Mouse (Mus musculus): ENCODE measurements around the gene Thrb. TPM values are rescaled to one million over a fixed set of nuclear protein-coding genes. Genes with fewer than 3 reads are reported as not detected.
A peak's percentile ranks its signal among the peaks of the same experiment; 100 is the strongest.

Gene Thrb
- polyA plus RNA-seq, 1 experiment = 11.2 TPM

DNA sequence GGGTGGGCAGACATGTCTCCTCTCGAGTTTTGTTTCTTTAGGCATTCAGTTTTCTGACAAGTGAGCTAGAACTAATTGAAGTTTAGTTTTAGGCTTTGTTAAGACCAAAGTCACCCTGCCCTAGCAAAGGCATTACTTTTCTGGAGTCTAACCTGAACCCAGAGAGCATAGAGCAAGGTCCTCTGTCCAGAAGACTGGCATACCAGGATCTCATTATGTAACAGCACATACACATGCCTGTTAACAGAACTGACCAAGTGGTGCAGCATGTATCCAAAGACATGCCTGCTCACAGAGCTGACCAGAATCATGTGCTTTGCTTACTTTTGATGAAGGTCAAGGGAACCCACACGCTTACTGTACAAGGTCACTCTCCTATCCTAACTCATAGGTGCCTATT, 107.9 kb downstream of the Thrb start:
- DNase-seq = peak; percentile 88
- WGBS = 51% methylated on average over 2 of the region's 2 CpGs
- H3K4me1 ChIP-seq (ENCODE audit: control insufficient read depth, insufficient read depth, low read length) = peaks cover 9% of the 10 kb centered on the region; the same call in 1 of the 2 replicates
- TF ChIP-seq CTCF (conservative IDR thresholded peaks at IDR 0.05; ENCODE audit: insufficient read depth, insufficient read length, low read depth, low read length) (no peak), POLR2A (IDR thresholded peaks at IDR 0.05; ENCODE audit: low read depth, low read length) (no peak)
- H3K36me3 ChIP-seq (ENCODE audit: control insufficient read depth, insufficient read depth, low read length) = no peaks in the 10 kb centered on the region
- H3K27ac ChIP-seq (ENCODE audit: insufficient read depth, low read depth, low read length) = peak overlapping the region; percentile 92
- no peak overlapping the region for H3K4me3 ChIP-seq (ENCODE audit: insufficient read depth, low read depth, low read length)
- H3K27me3 ChIP-seq (replicated peaks; ENCODE audit: control insufficient read depth, insufficient read depth, low read length) = no peaks in the 10 kb centered on the region

- Histone ChIP-seq H3K4me1 (ENCODE audit: control insufficient read depth, insufficient read depth, low read length) (no peaks in the 10 kb centered on the region), H3K36me3 (ENCODE audit: control insufficient read depth, insufficient read depth, low read length) (no peaks in the 10 kb centered on the region), H3K4me3 (ENCODE audit: insufficient read depth, low read depth, low read length) (no peak overlapping the region), H3K27ac (ENCODE audit: insufficient read depth, low read depth, low read length) (no peak overlapping the region), H3K27me3 (replicated peaks; ENCODE audit: control insufficient read depth, insufficient read depth, low read length) (no peaks in the 10 kb centered on the region)
- peak; percentile 31 for DNase-seq
- 44% methylated on average over 2 of the region's 2 CpGs for WGBS
- TF ChIP-seq POLR2A (IDR thresholded peaks at IDR 0.05; ENCODE audit: low read depth, low read length) = no peak
- no peak for TF ChIP-seq CTCF (conservative IDR thresholded peaks at IDR 0.05; ENCODE audit: insufficient read depth, insufficient read length, low read depth, low read length)
Observed at GRCm38 (mm10) chr14:17774404-17774803, 114.3 kb downstream of the Thrb start.

DNA sequence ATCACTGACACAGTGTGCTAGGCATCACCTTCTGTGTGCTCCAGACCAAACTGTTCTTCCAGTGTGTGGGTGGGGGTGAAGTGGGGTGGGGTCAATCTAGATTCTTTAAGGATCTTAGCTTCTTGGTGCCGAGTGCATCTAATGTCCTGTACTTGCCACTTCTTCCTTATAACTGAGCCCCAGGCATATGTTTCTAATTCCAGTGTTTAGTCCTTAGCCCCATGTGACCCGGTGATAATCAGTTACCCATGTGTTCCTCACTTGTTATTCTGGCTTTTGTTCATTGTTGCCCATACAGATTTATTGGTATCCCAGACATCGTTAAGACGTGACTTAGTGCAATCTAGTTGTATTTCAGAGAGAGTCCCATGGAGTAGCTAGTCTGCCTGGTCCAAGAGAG, 121.9 kb downstream of the Thrb start:
- no peak overlapping the region for H3K27ac ChIP-seq (ENCODE audit: insufficient read depth, low read depth, low read length)
- 74% methylated on average over 4 of the region's 4 CpGs for WGBS
- TF ChIP-seq POLR2A (IDR thresholded peaks at IDR 0.05; ENCODE audit: low read depth, low read length) (no peak), CTCF (conservative IDR thresholded peaks at IDR 0.05; ENCODE audit: insufficient read depth, insufficient read length, low read depth, low read length) (no peak)
- no peak for DNase-seq
- H3K36me3 ChIP-seq (ENCODE audit: control insufficient read depth, insufficient read depth, low read length) = no peaks in the 10 kb centered on the region
- no peaks in the 10 kb centered on the region for H3K27me3 ChIP-seq (replicated peaks; ENCODE audit: control insufficient read depth, insufficient read depth, low read length)
- peaks cover 20% of the 10 kb centered on the region for H3K4me1 ChIP-seq (ENCODE audit: control insufficient read depth, insufficient read depth, low read length)
- no peak overlapping the region for H3K4me3 ChIP-seq (ENCODE audit: insufficient read depth, low read depth, low read length)

DNA sequence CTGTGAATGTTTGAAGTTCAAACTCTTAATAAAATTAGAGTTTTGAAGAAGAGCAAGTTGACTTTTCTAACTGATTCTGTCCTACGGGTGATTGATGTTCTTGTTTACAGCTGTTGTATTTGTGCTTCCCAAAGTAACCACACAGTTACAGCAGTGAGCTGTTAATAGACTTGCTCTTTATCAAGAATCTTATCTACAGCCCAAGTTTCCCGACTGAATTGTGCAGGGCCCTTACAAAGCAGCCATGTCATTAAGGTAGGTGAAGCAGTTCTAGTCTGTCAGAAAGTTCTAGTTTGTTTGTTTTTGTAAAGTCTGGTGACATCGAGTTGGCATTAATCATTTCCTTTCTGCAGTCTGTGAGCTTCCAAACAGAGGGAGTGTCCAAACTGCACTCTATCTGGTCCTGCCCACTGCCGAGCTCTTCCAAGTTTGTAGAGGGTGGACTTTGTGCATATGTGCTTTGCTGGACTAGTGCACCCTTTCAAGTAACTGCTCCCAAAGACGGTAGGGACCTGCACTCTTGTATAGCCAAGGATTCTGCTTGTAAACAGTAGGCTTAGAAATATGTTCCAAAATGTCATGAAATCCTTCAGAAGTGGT, 124.2 kb downstream of the Thrb start:
- no peak for TF ChIP-seq POLR2A (IDR thresholded peaks at IDR 0.05; ENCODE audit: low read depth, low read length)
- TF ChIP-seq CTCF (conservative IDR thresholded peaks at IDR 0.05; ENCODE audit: insufficient read depth, insufficient read length, low read depth, low read length) = no peak
- peak overlapping the region; percentile 96 for H3K27ac ChIP-seq (ENCODE audit: insufficient read depth, low read depth, low read length)
- no peak overlapping the region for H3K4me3 ChIP-seq (ENCODE audit: insufficient read depth, low read depth, low read length)
- peak; percentile 91 for DNase-seq
- peaks cover 28% of the 10 kb centered on the region for H3K4me1 ChIP-seq (ENCODE audit: control insufficient read depth, insufficient read depth, low read length)
- 18% methylated on average over 5 of the region's 5 CpGs for WGBS
- no peaks in the 10 kb centered on the region for H3K36me3 ChIP-seq (ENCODE audit: control insufficient read depth, insufficient read depth, low read length)
- H3K27me3 ChIP-seq (replicated peaks; ENCODE audit: control insufficient read depth, insufficient read depth, low read length) = no peaks in the 10 kb centered on the region

DNA sequence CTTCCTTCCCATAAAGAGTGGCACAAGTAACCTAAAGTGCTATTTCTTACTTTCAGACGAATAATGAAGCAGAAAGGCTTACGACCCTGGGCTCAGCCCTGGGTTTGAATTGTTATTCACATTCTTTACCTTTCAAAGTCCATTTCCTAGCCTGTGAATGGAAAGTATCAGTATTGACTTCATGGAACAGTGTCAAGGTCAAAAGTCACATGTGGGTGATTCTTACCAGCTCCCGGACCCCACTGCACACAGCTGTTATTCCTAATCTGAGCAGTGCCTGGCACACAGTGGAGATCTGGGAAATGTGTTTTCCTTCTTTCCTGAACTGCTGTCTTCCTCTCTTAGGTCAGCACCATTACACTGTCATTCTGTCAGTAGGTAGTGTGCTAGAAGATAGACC, 125.3 kb downstream of the Thrb start:
- Histone ChIP-seq H3K27me3 (replicated peaks; ENCODE audit: control insufficient read depth, insufficient read depth, low read length) (no peaks in the 10 kb centered on the region), H3K36me3 (ENCODE audit: control insufficient read depth, insufficient read depth, low read length) (no peaks in the 10 kb centered on the region), H3K4me1 (ENCODE audit: control insufficient read depth, insufficient read depth, low read length) (peaks cover 28% of the 10 kb centered on the region), H3K4me3 (ENCODE audit: insufficient read depth, low read depth, low read length) (no peak overlapping the region), H3K27ac (ENCODE audit: insufficient read depth, low read depth, low read length) (peak overlapping the region; percentile 49; the same call in 1 of the 2 replicates)
- WGBS = 35% methylated on average over 3 of the region's 3 CpGs
- peak; percentile 62 for DNase-seq
- TF ChIP-seq CTCF (conservative IDR thresholded peaks at IDR 0.05; ENCODE audit: insufficient read depth, insufficient read length, low read depth, low read length) = no peak
- no peak for TF ChIP-seq POLR2A (IDR thresholded peaks at IDR 0.05; ENCODE audit: low read depth, low read length)

DNA sequence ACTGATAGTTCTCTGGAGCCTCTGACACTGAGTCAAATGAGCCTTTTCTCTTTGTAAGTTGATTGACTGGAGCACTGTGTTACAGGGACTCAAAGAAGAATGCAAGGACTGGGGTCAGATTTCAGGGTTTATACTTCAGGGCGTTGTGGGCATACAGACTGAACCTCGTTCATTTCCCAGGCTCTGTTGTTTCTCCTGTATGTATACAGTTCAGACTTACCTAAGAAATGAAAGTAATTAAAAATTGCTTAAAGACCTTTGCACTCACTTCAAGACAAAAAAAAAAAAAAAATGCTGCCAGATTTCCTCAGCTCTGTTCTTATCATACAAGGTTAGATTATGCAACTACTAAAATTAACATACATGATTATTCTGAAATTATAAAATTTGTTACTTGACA, 126.2 kb downstream of the Thrb start:
- TF ChIP-seq POLR2A (IDR thresholded peaks at IDR 0.05; ENCODE audit: low read depth, low read length) (no peak), CTCF (conservative IDR thresholded peaks at IDR 0.05; ENCODE audit: insufficient read depth, insufficient read length, low read depth, low read length) (no peak)
- Histone ChIP-seq H3K4me1 (ENCODE audit: control insufficient read depth, insufficient read depth, low read length) (peaks cover 20% of the 10 kb centered on the region), H3K4me3 (ENCODE audit: insufficient read depth, low read depth, low read length) (no peak overlapping the region), H3K36me3 (ENCODE audit: control insufficient read depth, insufficient read depth, low read length) (no peaks in the 10 kb centered on the region), H3K27me3 (replicated peaks; ENCODE audit: control insufficient read depth, insufficient read depth, low read length) (no peaks in the 10 kb centered on the region), H3K27ac (ENCODE audit: insufficient read depth, low read depth, low read length) (peak overlapping the region; percentile 36; the same call in 1 of the 2 replicates)
- 36% methylated on average over 2 of the region's 2 CpGs for WGBS
- DNase-seq = peak; percentile 18

DNA sequence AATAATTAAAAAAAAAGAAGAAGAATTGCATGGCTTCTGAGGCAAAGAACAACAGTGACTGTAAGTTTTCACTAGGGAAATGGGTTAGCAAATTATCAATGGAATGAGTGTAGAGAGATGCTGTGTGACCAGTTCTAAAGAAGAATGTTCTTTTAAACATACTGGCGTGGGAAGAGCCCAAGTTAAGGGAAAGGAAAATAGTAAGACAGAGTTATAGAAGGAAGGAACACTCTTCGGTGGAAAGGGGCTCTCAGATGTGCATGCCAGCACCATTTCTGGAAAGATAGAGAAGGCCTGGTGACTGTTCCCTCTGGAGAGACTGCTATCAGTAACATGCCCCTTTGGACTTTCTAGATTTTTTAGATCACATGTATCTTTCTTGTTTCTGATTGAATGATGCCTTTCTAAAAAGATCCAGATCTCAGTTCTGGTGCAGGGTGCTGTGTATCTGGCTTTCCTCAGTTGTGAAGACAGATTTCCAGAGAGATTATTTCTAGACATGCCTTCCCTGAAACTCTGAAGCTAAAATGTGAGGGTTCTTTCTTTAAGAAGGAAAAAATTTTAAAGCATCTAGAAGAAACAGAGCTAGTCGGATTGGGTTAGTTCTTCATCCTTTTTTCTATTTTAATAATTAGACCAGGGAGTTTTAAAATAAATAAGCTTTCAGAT, 144.0 kb downstream of the Thrb start:
- no peak overlapping the region for H3K27ac ChIP-seq (ENCODE audit: insufficient read depth, low read depth, low read length)
- no peak for DNase-seq
- no peaks in the 10 kb centered on the region for H3K27me3 ChIP-seq (replicated peaks; ENCODE audit: control insufficient read depth, insufficient read depth, low read length)
- no peaks in the 10 kb centered on the region for H3K4me1 ChIP-seq (ENCODE audit: control insufficient read depth, insufficient read depth, low read length)
- WGBS = 65% methylated on average over 3 of the region's 3 CpGs
- TF ChIP-seq POLR2A (IDR thresholded peaks at IDR 0.05; ENCODE audit: low read depth, low read length) (no peak), CTCF (conservative IDR thresholded peaks at IDR 0.05; ENCODE audit: insufficient read depth, insufficient read length, low read depth, low read length) (no peak)
- H3K36me3 ChIP-seq (ENCODE audit: control insufficient read depth, insufficient read depth, low read length) = no peaks in the 10 kb centered on the region
- no peak overlapping the region for H3K4me3 ChIP-seq (ENCODE audit: insufficient read depth, low read depth, low read length)
